Mouse (Mus musculus): Measurements from ENCODE around the gene Tmem150c.

Tmem150c gene

DNA sequence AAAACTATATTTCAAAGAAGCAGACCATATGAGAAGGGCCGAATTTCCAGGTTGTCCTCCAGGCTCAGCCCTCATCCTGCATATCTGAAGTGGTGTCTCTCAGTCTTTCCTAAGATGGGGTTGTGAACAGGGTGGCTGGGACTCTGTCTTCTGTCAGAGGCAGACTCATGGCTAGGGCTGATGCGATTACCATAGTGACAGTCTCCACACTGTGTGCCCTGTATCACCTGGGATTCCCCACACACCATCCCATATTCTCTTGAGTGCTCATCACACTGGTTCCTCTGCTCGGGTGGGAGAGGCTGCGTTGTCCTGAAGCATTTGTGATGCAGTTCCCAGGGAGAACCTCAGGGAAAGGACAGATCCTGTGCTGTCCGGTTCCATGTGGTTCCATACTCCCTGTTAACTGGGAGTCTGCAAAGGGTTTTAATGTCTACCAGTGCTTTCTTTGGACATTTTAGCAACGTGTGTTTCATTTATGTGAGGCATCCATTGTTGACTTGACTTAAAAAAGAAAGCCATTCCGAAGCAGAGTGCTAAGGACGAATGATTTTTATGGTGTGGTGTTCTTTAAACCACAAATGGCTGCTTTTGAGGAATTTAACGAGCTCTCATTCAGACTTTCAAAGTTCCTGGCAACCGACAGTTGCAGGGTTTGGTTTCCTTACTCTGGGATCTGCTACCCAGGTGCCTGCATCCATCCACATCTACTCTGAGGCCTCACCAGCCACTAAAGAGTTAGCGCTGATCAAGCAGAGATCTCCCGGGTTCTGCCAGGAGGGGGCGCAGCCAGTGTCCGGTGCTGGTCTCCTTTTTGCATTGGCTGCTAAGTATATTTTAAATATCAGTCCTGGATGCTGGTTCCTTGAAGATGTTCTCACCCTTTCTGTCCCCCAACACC is 7.2 kb upstream of the Tmem150c start:
- no peak for DNase-seq (ENCODE audit: low read depth, low spot score)

DNA sequence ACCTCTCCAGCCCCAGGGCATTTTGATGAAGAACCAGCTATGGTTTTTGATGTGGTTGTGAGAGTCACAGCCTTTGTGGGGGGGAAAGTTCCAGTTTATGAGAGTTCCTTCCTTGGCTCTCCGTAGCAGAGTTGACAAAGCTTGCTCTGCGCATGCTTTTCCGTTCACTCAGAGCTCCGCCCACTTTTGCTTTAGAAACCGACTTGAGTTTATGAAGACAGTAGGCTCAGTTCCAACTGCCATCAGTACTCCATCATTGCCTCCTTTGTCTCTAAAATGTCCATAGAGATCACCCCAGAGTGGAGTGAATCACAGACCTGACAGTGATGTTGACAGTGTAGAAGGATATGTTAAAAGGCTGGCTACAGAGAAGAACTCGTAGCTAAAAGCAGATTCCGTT is 3.8 kb upstream of the Tmem150c start:
- no peak for DNase-seq (ENCODE audit: low read depth, low spot score)

GRCm38 (mm10) chr5:100162857-100163256 is 3.2 kb upstream of the Tmem150c start:
- no peak for DNase-seq (ENCODE audit: low read depth, low spot score)

- DNase-seq (ENCODE audit: low read depth, low spot score) = no peak
Observed at GRCm38 (mm10) chr5:100162053-100162452, 2.4 kb upstream of the Tmem150c start.

GRCm38 (mm10) chr5:100158791-100159637 is 594 bp downstream of the Tmem150c start:
- no peak for DNase-seq (ENCODE audit: low read depth, low spot score)

DNA sequence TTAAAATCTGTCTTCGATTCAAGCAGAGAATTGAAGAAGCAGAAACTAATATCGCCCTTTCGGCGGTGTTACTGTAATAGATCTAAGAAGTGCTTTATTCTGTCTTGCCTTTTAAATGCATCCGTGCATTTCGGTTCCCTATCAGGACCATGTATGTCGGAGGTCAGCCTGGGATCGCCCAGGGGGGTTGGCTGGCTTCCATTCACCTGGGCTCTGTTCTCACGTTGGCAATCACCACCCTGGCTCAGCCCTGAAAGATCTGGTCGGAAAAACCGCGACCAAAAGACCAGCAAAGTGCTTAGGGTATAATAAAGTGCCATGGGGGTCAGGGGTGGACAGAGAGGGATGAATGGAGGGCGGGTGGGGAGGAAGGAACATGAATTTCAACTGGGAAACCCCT is 1.3 kb downstream of the Tmem150c start:
- DNase-seq (ENCODE audit: low read depth, low spot score) = no peak

DNA sequence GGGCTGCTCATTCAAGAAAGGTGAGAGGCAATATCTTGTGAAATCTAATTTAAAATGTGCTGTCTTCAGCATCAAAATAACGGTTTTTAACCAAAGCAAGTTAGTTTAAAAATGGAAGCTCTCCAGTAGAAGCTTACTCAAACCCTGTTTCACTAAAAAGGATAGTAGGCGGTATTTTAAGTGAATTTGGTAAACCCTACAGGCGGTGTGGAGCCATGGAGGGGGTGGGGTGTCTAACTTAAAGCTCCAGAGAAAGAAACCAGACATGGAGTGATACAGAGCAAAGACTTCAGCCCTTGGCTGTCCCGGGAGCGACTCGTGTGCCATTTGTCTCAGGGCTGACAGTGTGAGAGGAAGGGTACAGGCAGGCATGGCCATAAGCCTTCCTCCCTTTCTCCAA is 4.0 kb downstream of the Tmem150c start:
- DNase-seq (ENCODE audit: low read depth, low spot score) = no peak

GRCm38 (mm10) chr5:100149967-100150366 is 9.6 kb downstream of the Tmem150c start:
- DNase-seq (ENCODE audit: low read depth, low spot score) = no peak

DNA sequence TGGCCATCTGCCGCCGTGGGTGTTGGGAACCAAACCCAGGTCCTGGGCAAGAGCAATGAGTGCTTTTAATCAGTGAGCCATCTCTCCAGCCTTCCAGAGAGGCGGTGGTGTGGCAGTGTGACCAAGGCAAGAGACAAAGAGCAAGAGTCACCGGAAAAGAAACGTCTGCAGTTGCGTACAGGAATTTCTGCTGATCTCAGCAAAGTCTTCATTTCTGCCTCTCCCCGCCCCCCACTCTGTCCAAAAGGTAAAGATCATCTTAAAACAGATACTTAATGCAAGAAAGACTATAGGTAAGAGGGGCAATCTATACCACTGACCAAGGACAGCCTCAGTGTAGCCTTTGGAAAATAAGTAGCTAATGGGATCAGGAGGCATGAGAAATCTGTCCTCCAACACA is 14.8 kb downstream of the Tmem150c start:
- DNase-seq (ENCODE audit: low read depth, low spot score) = no peak

DNA sequence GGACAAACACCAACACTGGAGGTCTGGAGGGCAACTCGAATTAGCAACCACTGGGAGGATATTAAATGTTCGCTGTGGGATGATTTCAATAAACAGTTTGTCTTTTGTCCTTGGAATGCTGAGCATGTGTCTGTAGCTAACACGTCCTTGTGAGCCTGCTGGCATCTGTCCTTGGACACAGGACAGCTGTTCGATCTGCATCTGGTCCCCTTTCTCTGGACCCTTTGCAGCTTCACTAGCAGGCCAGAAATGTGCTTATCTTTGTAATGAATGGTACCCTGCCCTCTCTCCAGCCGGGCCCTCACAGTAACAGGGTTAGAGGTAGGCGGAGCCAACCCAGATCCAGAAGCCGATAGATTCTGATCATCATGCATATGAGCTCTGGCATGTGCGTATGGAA is 32.3 kb downstream of the Tmem150c start:
- DNase-seq (ENCODE audit: low read depth, low spot score) = no peak

DNA sequence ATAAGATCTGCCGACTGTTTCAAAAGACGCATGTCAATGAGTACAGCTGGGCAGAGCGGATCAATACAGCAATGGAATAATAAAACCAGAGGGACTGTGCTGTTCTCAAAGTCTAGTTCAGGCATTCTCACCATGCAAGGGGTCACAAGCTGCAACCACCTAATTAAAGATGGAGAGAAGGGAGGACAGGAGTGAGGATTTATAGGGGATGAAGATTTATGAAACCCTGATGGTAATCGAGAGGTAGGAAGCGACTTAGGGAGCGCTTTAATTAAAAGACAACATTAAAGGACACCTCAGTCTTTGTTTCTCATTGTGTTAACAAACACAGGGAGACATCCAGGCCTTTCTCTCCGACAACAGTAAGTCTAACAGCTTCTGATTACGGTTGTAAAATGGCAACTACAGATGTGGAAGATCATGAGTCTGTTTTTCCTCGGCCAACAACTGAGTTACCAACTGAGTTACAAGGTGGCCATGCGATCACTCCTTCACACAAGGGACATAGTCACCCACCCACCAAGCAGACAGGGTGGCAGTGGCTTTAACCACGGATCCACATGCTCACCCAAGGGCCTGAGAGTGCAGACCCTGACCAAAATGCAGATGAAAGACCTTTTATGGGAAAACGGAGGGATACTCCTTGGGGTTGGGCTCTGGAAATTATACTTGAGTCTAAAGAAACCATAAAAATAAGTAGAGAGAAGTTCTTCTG is 34.0 kb downstream of the Tmem150c start:
- DNase-seq (ENCODE audit: low read depth, low spot score) = no peak

DNA sequence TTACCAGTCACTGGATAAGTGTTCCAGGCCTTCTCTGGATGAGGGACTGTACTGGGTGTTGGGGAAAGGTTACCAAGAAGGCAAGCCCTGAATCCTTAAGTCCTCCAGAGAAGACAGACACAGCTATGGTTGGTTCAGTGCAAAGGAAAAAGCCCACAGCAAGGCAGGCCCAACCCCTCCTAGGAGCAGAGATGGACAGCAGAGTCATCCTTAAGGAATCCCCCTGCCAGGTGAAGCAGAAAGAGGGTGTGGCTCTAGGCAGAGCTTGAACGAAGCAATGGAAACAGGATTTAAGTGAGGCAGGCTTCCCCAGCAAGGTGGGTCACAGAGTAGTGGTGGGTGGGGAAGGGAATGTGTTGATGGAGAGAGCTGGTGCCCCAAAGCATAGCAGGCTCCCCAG is 35.1 kb downstream of the Tmem150c start:
- no peak for DNase-seq (ENCODE audit: low read depth, low spot score)

- DNase-seq (ENCODE audit: low read depth, low spot score) = no peak
Observed at GRCm38 (mm10) chr5:100123283-100123682, 36.3 kb downstream of the Tmem150c start.

DNA sequence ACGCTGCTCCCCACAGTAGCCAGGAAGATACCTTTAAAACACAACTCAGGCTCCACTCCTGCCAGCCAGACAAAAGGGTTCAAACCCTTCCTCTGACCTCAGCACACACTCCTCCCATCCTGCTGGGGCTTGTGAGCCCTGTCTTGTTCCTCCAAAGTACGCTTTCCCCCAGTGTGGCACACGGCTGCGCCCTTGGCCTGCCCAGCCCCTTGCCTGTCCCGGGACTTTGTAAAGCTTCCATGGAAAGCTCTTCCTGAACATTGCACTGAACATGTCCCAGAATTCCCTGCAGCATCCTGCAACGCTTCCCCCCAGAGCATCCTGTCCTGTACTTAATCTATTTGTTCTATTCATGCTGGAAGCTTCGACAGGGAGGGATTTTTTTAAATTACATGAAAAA is 38.4 kb downstream of the Tmem150c start:
- no peak for DNase-seq (ENCODE audit: low read depth, low spot score)

DNA sequence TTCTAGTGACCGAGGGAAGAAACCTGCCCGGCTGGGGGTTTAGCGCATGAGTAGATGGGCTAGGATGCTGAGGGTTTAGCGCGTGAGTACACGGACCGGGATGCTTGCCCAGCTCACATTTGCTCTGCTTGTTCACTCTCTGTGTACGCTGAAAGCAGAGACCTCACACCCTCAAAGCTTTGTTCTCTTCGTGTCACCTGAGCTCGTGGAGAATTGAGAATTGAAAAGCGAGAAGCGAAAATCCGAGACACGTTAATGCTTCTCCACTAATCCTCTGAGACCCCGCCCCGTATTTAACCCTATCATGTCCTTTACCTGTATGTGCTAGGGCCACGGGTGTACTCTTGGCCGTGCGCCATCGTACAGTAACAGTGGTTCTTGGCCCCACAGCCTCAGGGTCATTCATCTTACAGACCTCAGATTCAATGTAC is 38.9 kb downstream of the Tmem150c start:
- DNase-seq (ENCODE audit: low read depth, low spot score) = no peak

DNA sequence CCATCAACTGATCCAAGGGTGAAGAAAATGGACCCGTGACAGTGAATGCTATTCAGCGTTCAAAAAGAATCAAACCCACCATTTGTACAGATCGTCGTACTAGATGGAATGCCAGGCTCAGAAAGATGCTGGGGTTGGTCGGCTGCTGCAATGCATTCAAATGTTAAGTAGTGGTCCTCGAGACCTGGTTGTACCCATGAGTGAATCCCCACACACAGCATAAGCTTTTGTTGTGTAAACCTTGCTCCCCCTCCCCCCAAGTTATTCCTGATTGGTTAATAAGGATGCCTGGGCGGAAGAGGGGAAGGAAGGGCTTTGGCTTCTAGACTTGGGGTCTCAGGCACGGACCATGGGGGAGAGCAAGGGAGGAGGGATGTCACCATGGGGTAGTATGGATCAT is 40.3 kb downstream of the Tmem150c start:
- no peak for DNase-seq (ENCODE audit: low read depth, low spot score)

GRCm38 (mm10) chr5:100113403-100113802 is 46.2 kb downstream of the Tmem150c start:
- DNase-seq (ENCODE audit: low read depth, low spot score) = no peak

GRCm38 (mm10) chr5:100110581-100110980 is 49.0 kb downstream of the Tmem150c start:
- no peak for DNase-seq (ENCODE audit: low read depth, low spot score)

GRCm38 (mm10) chr5:100109543-100110282 is 49.9 kb downstream of the Tmem150c start:
- no peak for DNase-seq (ENCODE audit: low read depth, low spot score)

DNA sequence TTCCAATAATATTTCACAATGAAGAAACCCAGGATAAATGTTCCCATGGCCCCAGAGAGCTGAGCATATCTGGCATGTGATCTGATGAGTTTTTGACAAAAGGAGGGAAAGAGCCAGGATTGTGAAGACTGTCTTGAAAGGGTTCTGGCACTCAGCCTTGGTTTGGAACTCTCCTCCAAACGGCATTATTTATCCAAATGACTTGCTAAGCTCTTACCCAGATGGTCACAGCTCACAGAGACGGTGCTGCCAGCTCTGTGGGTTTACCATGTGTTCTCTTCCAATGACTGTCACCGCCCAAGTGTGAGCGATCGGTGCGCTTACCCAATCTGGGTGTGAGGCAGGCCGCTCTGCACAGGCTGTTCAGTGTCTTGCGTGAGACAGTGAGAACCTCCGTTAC is 50.7 kb downstream of the Tmem150c start:
- DNase-seq (ENCODE audit: low read depth, low spot score) = peak; percentile 27

DNA sequence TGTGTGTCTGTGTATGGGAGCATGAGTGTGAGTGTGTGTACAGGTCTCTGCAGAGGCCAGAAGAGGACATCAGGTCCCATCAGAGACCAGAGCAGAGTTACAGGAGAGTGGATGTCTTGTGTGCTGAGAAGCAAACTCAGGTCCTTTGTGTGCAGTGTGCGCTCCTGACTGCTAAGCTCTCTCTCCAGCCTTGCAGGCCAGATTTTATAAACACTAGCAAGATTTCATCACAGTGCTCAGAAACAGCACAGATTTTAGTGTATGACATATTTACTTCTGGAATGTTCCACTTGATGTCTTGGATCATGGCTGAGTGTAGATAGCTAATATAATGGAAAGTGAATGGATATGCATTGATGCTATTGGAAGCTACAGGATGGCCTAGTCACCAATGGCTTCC is 57.2 kb downstream of the Tmem150c start:
- DNase-seq (ENCODE audit: low read depth, low spot score) = no peak

All from skeletal muscle tissue, adult 2 months (tissue).